Mouse (Mus musculus) E14TG2a.4 (cell line): ENCODE data around the gene Slc4a8.

ENCODE experiments used
- H3K27me3 ChIP-seq: 2 replicates; pipeline ENCODE4 v1.6.1; 2014; ENCODE audit warnings: low read length, control low read depth; ENCODE audit not compliant: insufficient read depth
- H3K36me3 ChIP-seq: 2 replicates; pipeline ENCODE4 v1.6.1; 2014; ENCODE audit warnings: low read length, control low read depth; ENCODE audit not compliant: insufficient read depth
- H3K4me1 ChIP-seq: replicated peaks from 2 replicates; pipeline ENCODE4 v1.6.1; 2014; ENCODE audit warnings: low read depth, low read length, control low read depth
- H3K4me3 ChIP-seq: replicated peaks from 2 replicates; pipeline ENCODE4 v1.5.1; 2014; ENCODE audit warnings: mild to moderate bottlenecking, low read length
- H3K9me3 ChIP-seq: 2 replicates; pipeline ENCODE4 v1.6.1; 2014; ENCODE audit warnings: low read length, control low read depth
- CTCF ChIP-seq: conservative IDR thresholded peaks from 2 replicates; pipeline ENCODE4 v1.5.1; 2014; ENCODE audit warnings: low read length
- NANOG ChIP-seq: IDR thresholded peaks from 2 replicates; pipeline ENCODE4 v1.6.1; 2014; ENCODE audit warnings: borderline replicate concordance, low read length, mixed read lengths
- POU5F1 ChIP-seq: IDR thresholded peaks from 2 replicates; pipeline ENCODE4 v1.6.1; 2014; ENCODE audit warnings: low read length, borderline replicate concordance

The Slc4a8 gene

GRCm38 (mm10) chr15:100761419-100762185 is at the start of gene Slc4a8:
Gene Slc4a8 (plus strand): TSS chr15:100761747.
- peaks cover 46% of the 10 kb centered on the region for H3K27me3 ChIP-seq
- H3K4me3 ChIP-seq, result peak within 1 kb of the TSS; percentile 90
- H3K4me1 ChIP-seq, result peaks cover 46% of the 10 kb centered on the region
- no peaks in the 10 kb centered on the region for H3K36me3 ChIP-seq
- TF ChIP-seq CTCF (peak; percentile 7; the same call in 1 of the 2 replicates), NANOG (no peak)
- no peaks in the 10 kb centered on the region for H3K9me3 ChIP-seq

- H3K27me3 ChIP-seq, result no peaks in the 10 kb centered on the region; the same call in 1 of the 2 replicates
- peaks cover 32% of the 10 kb centered on the region for H3K4me1 ChIP-seq
- H3K9me3 ChIP-seq, result no peaks in the 10 kb centered on the region
- H3K4me3 ChIP-seq, result no peak overlapping the region
- TF ChIP-seq POU5F1 (no peak), CTCF (no peak), NANOG (no peak)
- peaks cover 28% of the 10 kb centered on the region for H3K36me3 ChIP-seq
Measured at GRCm38 (mm10) chr15:100714470-100714869, 47.1 kb upstream of the Slc4a8 start.

- peaks cover 28% of the 10 kb centered on the region for H3K36me3 ChIP-seq
- no peak for TF ChIP-seq POU5F1
- TF ChIP-seq CTCF, result no peak
- no peak for TF ChIP-seq NANOG
- H3K4me3 ChIP-seq, result no peak overlapping the region
- peaks cover 1% of the 10 kb centered on the region for H3K27me3 ChIP-seq
- no peaks in the 10 kb centered on the region for H3K9me3 ChIP-seq
- H3K4me1 ChIP-seq, result peaks cover 41% of the 10 kb centered on the region
Measured at GRCm38 (mm10) chr15:100715399-100715993, 46.1 kb upstream of the Slc4a8 start.

GRCm38 (mm10) chr15:100717933-100718332 is 43.6 kb upstream of the Slc4a8 start:
- peaks cover 19% of the 10 kb centered on the region for H3K27me3 ChIP-seq
- H3K4me3 ChIP-seq, result no peak overlapping the region
- peaks cover 20% of the 10 kb centered on the region for H3K36me3 ChIP-seq
- no peaks in the 10 kb centered on the region for H3K9me3 ChIP-seq
- TF ChIP-seq CTCF (no peak), POU5F1 (no peak), NANOG (no peak)
- peaks cover 46% of the 10 kb centered on the region for H3K4me1 ChIP-seq

- H3K4me3 ChIP-seq, result no peak overlapping the region
- peaks cover 20% of the 10 kb centered on the region for H3K27me3 ChIP-seq
- H3K36me3 ChIP-seq, result peaks cover 20% of the 10 kb centered on the region
- no peaks in the 10 kb centered on the region for H3K9me3 ChIP-seq
- peaks cover 41% of the 10 kb centered on the region for H3K4me1 ChIP-seq
- TF ChIP-seq NANOG (no peak), CTCF (peak; percentile 47)
Measured at GRCm38 (mm10) chr15:100718572-100718971, 43.0 kb upstream of the Slc4a8 start.

GRCm38 (mm10) chr15:100719217-100719616 is 42.3 kb upstream of the Slc4a8 start:
- peaks cover 40% of the 10 kb centered on the region for H3K4me1 ChIP-seq
- TF ChIP-seq POU5F1, result no peak
- no peak for TF ChIP-seq NANOG
- TF ChIP-seq CTCF, result no peak
- no peaks in the 10 kb centered on the region for H3K9me3 ChIP-seq
- peaks cover 25% of the 10 kb centered on the region for H3K27me3 ChIP-seq
- peaks cover 20% of the 10 kb centered on the region for H3K36me3 ChIP-seq
- peak overlapping the region; percentile 67 for H3K4me3 ChIP-seq

- peak; percentile 30; the same call in 1 of the 2 replicates for TF ChIP-seq NANOG
- TF ChIP-seq POU5F1, result no peak
- peak overlapping the region; percentile 67 for H3K4me3 ChIP-seq
Measured at GRCm38 (mm10) chr15:100720066-100720465, 41.5 kb upstream of the Slc4a8 start.

GRCm38 (mm10) chr15:100721445-100721844 is 40.1 kb upstream of the Slc4a8 start:
- H3K4me3 ChIP-seq, result no peak overlapping the region
- H3K36me3 ChIP-seq, result peaks cover 3% of the 10 kb centered on the region
- TF ChIP-seq POU5F1 (no peak), NANOG (no peak), CTCF (no peak)

More at GRCm38 (mm10) chr15:100720066-100720465, 41.5 kb upstream of the Slc4a8 start:
- Histone ChIP-seq H3K36me3 (peaks cover 17% of the 10 kb centered on the region), H3K27me3 (peaks cover 25% of the 10 kb centered on the region), H3K9me3 (no peaks in the 10 kb centered on the region), H3K4me1 (peaks cover 31% of the 10 kb centered on the region)

GRCm38 (mm10) chr15:100722026-100722425 is 39.5 kb upstream of the Slc4a8 start:
- H3K4me1 ChIP-seq, result peaks cover 28% of the 10 kb centered on the region
- no peaks in the 10 kb centered on the region for H3K9me3 ChIP-seq
- no peaks in the 10 kb centered on the region for H3K36me3 ChIP-seq
- peaks cover 41% of the 10 kb centered on the region for H3K27me3 ChIP-seq
- TF ChIP-seq POU5F1, result no peak
- no peak for TF ChIP-seq CTCF
- TF ChIP-seq NANOG, result no peak
- no peak overlapping the region for H3K4me3 ChIP-seq

More at GRCm38 (mm10) chr15:100721445-100721844, 40.1 kb upstream of the Slc4a8 start:
- Histone ChIP-seq H3K9me3 (no peaks in the 10 kb centered on the region), H3K27me3 (peaks cover 35% of the 10 kb centered on the region), H3K4me1 (peaks cover 28% of the 10 kb centered on the region)
